Mouse (Mus musculus) heart, adult 2 months (tissue): ENCODE measurements at regions not wholly inside any gene's neighbourhood (a gene's known extent, or its start where the extent isn't known, plus 50 kb on each side); places are given as distances from the start of the nearest gene placed in this dataset.
"Not testable (repeated sequence)": the region's sequence is repeated elsewhere in the genome, so short reads cannot be mapped to it uniquely, and the experiment has no call there.

Source experiments
- DNase-seq, 2 experiments: peaks; one replicate each; pipeline ENCODE4 v3.0.0; 2021
- H3K27ac ChIP-seq: fragments of 200-600 bp; 2 replicates; pipeline ENCODE4 v1.8.1; 2022
- H3K27me3 ChIP-seq: fragments of 200-500 bp; 2 replicates; pipeline ENCODE4 v1.6.1; 2012; ENCODE audit warnings: mild to moderate bottlenecking, low read length, inconsistent platforms, mixed read lengths; ENCODE audit not compliant: control insufficient read depth, insufficient read depth
- H3K36me3 ChIP-seq: fragments of 200-500 bp; 2 replicates; pipeline ENCODE4 v1.6.1; 2012; ENCODE audit warnings: low read length, inconsistent platforms; ENCODE audit not compliant: control insufficient read depth, insufficient read depth
- H3K4me1 ChIP-seq: fragments of 200-500 bp; 2 replicates; pipeline ENCODE4 v1.6.1; 2011; ENCODE audit warnings: low read length; ENCODE audit not compliant: control insufficient read depth, insufficient read depth
- H3K4me3 ChIP-seq: fragments of 200-600 bp; 2 replicates; pipeline ENCODE4 v1.8.1; 2022
- H3K79me2 ChIP-seq: fragments of 200-500 bp; replicated peaks from 2 replicates; pipeline ENCODE4 v1.6.1; 2012; ENCODE audit warnings: mild to moderate bottlenecking, inconsistent platforms, low read length, moderate library complexity, mixed read lengths; ENCODE audit not compliant: control insufficient read depth, insufficient read depth
- H3K9ac ChIP-seq: fragments of 200-500 bp; 2 replicates; pipeline ENCODE4 v1.6.1; 2012; ENCODE audit warnings: low read depth, mild to moderate bottlenecking, control low read depth, inconsistent platforms, low read length, mixed read lengths
- CTCF ChIP-seq: fragments of 200-600 bp; IDR thresholded peaks from 2 replicates; pipeline ENCODE4 v1.8.1; 2022; ENCODE audit warnings: antibody characterized with exemption, mild to moderate bottlenecking, moderate library complexity
- EP300 ChIP-seq: fragments of 200-500 bp; IDR thresholded peaks from 2 replicates; pipeline ENCODE4 v1.6.1; 2011; ENCODE audit warnings: low read depth, low read length, control low read depth; ENCODE audit not compliant: insufficient read depth
- POLR2A ChIP-seq: fragments of 200-500 bp; IDR thresholded peaks from 2 replicates; pipeline ENCODE4 v1.6.1; 2011; ENCODE audit warnings: mild to moderate bottlenecking, low read depth, low read length, control low read depth; ENCODE audit not compliant: insufficient read depth
- WGBS: fragments of 180-500 bp; shearing (Covaris S2); methylation state at CpG from one replicate; pipeline ENCODE4 v1.1.7; 2018; 5-methylcytosine and 5-hydroxymethylcytosine counted together
- intact Hi-C: fragments of 180-260 bp; cut with DNase I; formaldehyde crosslinking; loops from one replicate; pipeline ENCODE4 v1.15.1; 2025

- intact Hi-C loops, result no loop called here
- H3K27ac ChIP-seq, result no peak overlapping the region
- no peaks in the 10 kb centered on the region for H3K36me3 ChIP-seq
- no peaks in the 10 kb centered on the region for H3K79me2 ChIP-seq
- 82% methylated on average over 6 of the region's 6 CpGs for whole genome bisulfite sequencing
- TF ChIP-seq POLR2A, result no peak
- TF ChIP-seq CTCF, result no peak
- TF ChIP-seq EP300, result no peak
- no peaks in the 10 kb centered on the region for H3K4me1 ChIP-seq
- H3K9ac ChIP-seq, result no peak overlapping the region
- H3K4me3 ChIP-seq, result no peak overlapping the region
- no peaks in the 10 kb centered on the region for H3K27me3 ChIP-seq
- no peak for DNase-seq
These were observed 473.6 kb downstream of the Tlr4 start for GRCm38 (mm10) chr4:67301020-67301419.

GRCm38 (mm10) chr4:67301740-67302139, 474.4 kb downstream of the Tlr4 start:
- H3K4me1 ChIP-seq, result no peaks in the 10 kb centered on the region
- H3K4me3 ChIP-seq, result no peak overlapping the region
- H3K27me3 ChIP-seq, result no peaks in the 10 kb centered on the region
- no peak for TF ChIP-seq POLR2A
- H3K36me3 ChIP-seq, result no peaks in the 10 kb centered on the region
- no peaks in the 10 kb centered on the region for H3K79me2 ChIP-seq
- no peak overlapping the region for H3K9ac ChIP-seq
- intact Hi-C loops, result no loop called here
- WGBS, result 87% methylated on average over 2 of the region's 2 CpGs
- H3K27ac ChIP-seq, result no peak overlapping the region
- no peak for DNase-seq

DNA sequence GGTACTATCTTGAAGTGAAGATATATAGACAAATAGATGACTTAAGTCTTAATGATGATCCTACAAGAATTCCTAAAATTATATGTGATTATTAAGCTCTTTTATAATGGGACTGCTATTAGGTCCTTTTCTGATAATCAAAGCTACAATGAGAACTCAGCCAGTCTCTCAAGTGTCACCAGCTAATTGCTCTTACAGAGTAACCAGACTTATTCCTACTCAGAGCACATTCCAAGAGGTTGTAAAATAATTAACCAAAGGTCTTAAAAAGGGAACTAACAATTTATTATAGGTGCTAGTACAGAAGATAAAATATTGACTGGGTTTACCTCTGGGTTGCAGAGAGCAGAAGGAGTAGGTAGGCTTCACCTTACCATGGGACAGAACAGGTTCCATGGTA, 492.7 kb downstream of the Tlr4 start:
- intact Hi-C loops, H3K4me3 ChIP-seq: not testable (repeated sequence)

More for the DNA sequence above, 492.7 kb downstream of the Tlr4 start:
- H3K27ac ChIP-seq, H3K4me1 ChIP-seq, H3K36me3 ChIP-seq, H3K27me3 ChIP-seq, DNase-seq, H3K79me2 ChIP-seq, H3K9ac ChIP-seq: not testable (repeated sequence)
